8 mouse cellular contexts compared by ENCODE assay signal in genomic region chr12:55490722-55491449, GRCm38 (mm10). TPM values are rescaled to one million over a fixed set of nuclear protein-coding genes. Genes with fewer than 3 reads are reported as not detected.
A peak's percentile ranks its signal among the peaks of the same experiment; 100 is the strongest.
DNase-seq lines count a peak whose midpoint lies in the region; ATAC-seq and TF ChIP-seq lines count a peak whose summit lies in the region.

No protein-coding gene starts in this region.

- no peaks in the 10 kb centered on the region for H3K9me3 ChIP-seq in E14TG2a.4 (ENCODE audit: low read length)
- no peaks in the 10 kb centered on the region for H3K9me3 ChIP-seq in embryonic facial prominence, embryonic 13.5 days
- no peaks in the 10 kb centered on the region for H3K9me3 ChIP-seq in limb, embryonic 15.5 days

- TF ChIP-seq CTCF in E14TG2a.4 (conservative IDR thresholded peaks at IDR 0.05; ENCODE audit: low read length), result no peak

- H3K36me3 ChIP-seq in E14TG2a.4 (ENCODE audit: insufficient read depth, low read length), result peaks cover 55% of the 10 kb centered on the region
- peaks cover 44% of the 10 kb centered on the region for H3K36me3 ChIP-seq in embryonic facial prominence, embryonic 13.5 days
- peaks cover 55% of the 10 kb centered on the region for H3K36me3 ChIP-seq in limb, embryonic 15.5 days

- H3K4me1 ChIP-seq in E14TG2a.4 (replicated peaks; ENCODE audit: low read depth, low read length), result peaks cover 83% of the 10 kb centered on the region
- peaks cover 35% of the 10 kb centered on the region for H3K4me1 ChIP-seq in embryonic facial prominence, embryonic 13.5 days
- peaks cover 41% of the 10 kb centered on the region for H3K4me1 ChIP-seq in limb, embryonic 15.5 days

- DNase-seq in adrenal gland, adult 2 months, result peak; percentile 56
- DNase-seq in adrenal gland, postnatal 36 days, result no peak
- DNase-seq in heart, postnatal 10 days, result peak; percentile 60 to 63
- DNase-seq in naive thymus-derived CD4-positive, alpha-beta T cell, adult 2 months (ENCODE audit: low read depth), result peak; percentile 60
- DNase-seq in left cerebral cortex, postnatal 36 days (ENCODE audit: low spot score in 2 of 2), result no peak

- intact Hi-C loops in heart, postnatal 10 days (cut with DNase I), result no loop called here
- intact Hi-C loops in left cerebral cortex, postnatal 36 days (cut with DNase I), result loop anchor here (2.0 to 5.0 kb wide), 2 partner anchors 26 to 44 kb away; no protein-coding TSS in a partner anchor

- no peak for ATAC-seq in embryonic facial prominence, embryonic 13.5 days (ENCODE audit: insufficient number of reproducible peaks, insufficient read depth, low FRiP score, low TSS enrichment, low read depth)
- no peak for ATAC-seq in limb, embryonic 15.5 days (ENCODE audit: insufficient number of reproducible peaks, low FRiP score, low TSS enrichment, low read depth)

- no peaks in the 10 kb centered on the region for H3K27me3 ChIP-seq in E14TG2a.4 (ENCODE audit: insufficient read depth, low read length)
- H3K27me3 ChIP-seq in embryonic facial prominence, embryonic 13.5 days, result no peaks in the 10 kb centered on the region
- H3K27me3 ChIP-seq in limb, embryonic 15.5 days, result no peaks in the 10 kb centered on the region

- peak overlapping the region; percentile 99 for H3K9ac ChIP-seq in embryonic facial prominence, embryonic 13.5 days
- H3K9ac ChIP-seq in limb, embryonic 15.5 days, result peak overlapping the region; percentile 98; the same call in 1 of the 2 replicates

- H3K4me3 ChIP-seq in E14TG2a.4 (replicated peaks; ENCODE audit: low read length), result peak overlapping the region; percentile 96
- peak overlapping the region; percentile 87 for H3K4me3 ChIP-seq in embryonic facial prominence, embryonic 13.5 days
- H3K4me3 ChIP-seq in limb, embryonic 15.5 days, result peak overlapping the region; percentile 93

- WGBS in embryonic facial prominence, embryonic 13.5 days, result 78% methylated on average over 13 of the region's 13 CpGs
- WGBS in limb, embryonic 15.5 days, result 67% methylated on average over 13 of the region's 13 CpGs

- peak overlapping the region; percentile 85 for H3K4me2 ChIP-seq in embryonic facial prominence, embryonic 13.5 days
- H3K4me2 ChIP-seq in limb, embryonic 15.5 days, result peak overlapping the region; percentile 75

- H3K27ac ChIP-seq in embryonic facial prominence, embryonic 13.5 days, result peak overlapping the region; percentile 100
- peak overlapping the region; percentile 100 for H3K27ac ChIP-seq in limb, embryonic 15.5 days

RNA-seq across cellular contexts. Expression of gene Nfkbia, which starts 1.6 kb away (rescaled TPM):
- 10 to 100 TPM; 90.6 to 94.6 TPM for total RNA-seq in adrenal gland, adult 2 months (2021)
- 197 and 256 TPM in 2 replicates for polyA plus RNA-seq in adrenal gland, adult 2 months (2012; rRNA removed)
- 100 to 1,000 TPM in 1 of 2 experiments, 10 to 100 TPM in 1; 98.9 to 111 TPM for total RNA-seq in adrenal gland, postnatal 36 days (2021)
- polyA plus RNA-seq in embryonic facial prominence, embryonic 13.5 days (2015; fragmentation: Nextera tagmentation; extraction: Ambion mirVana), result 117 and 126 TPM in 2 replicates
- 10 to 100 TPM; 45.7 to 65.3 TPM for total RNA-seq in heart, postnatal 10 days (2021)
- polyA plus RNA-seq in limb, embryonic 15.5 days (2015; fragmentation: Nextera tagmentation; extraction: Ambion mirVana), result 139 and 155 TPM in 2 replicates
- 10 to 100 TPM; 27.5 to 33.9 TPM for total RNA-seq in left cerebral cortex, postnatal 36 days (2021)

Comparison
In these comparisons a context has a peak if more than half of its experiments do, and no peak if none do; other contexts are left out.
1. DNase-seq: peak in adrenal gland, adult 2 months (single experiment), heart, postnatal 10 days (2 of 2) and naive thymus-derived CD4-positive, alpha-beta T cell, adult 2 months (single experiment); none in adrenal gland, postnatal 36 days (0 of 2) and left cerebral cortex, postnatal 36 days (0 of 2).
2. Peak in every context shown above with its lines, with median percentiles within 50 percentile points of each other: H3K4me3 ChIP-seq.